Mouse (Mus musculus): Measurements from ENCODE around the gene Sec14l2.

GRCm38 (mm10) chr11:4155641-4156040 lies 32.4 kb upstream of the Sec14l2 start:
- TF ChIP-seq POLR2A (IDR thresholded peaks at IDR 0.05; ENCODE audit: borderline replicate concordance, extremely low read depth, insufficient read depth, insufficient read length, poor library complexity, severe bottlenecking) (no peak), CTCF (IDR thresholded peaks at IDR 0.05; ENCODE audit: borderline replicate concordance, extremely low read depth, insufficient read depth, insufficient read length) (no peak)

Measured in brain, embryonic 14.5 days (tissue).